Mouse (Mus musculus): ENCODE results near the gene Elp5. TPM values are rescaled to one million over a fixed set of nuclear protein-coding genes. Genes with fewer than 3 reads are reported as not detected.
"Not testable (repeated sequence)": the region's sequence is repeated elsewhere in the genome, so short reads cannot be mapped to it uniquely, and the experiment has no call there.

The Elp5 gene
- total RNA-seq, 2 experiments from 2014 or later = 112 to 116 TPM

GRCm38 (mm10) chr11:69938401-69938979, 43.8 kb downstream of the Elp5 start:
- intact Hi-C loops (cut with DNase I) = loop anchor here (10.0 kb wide), 1 partner anchor 46 kb away; the partner anchor contains the start of genes Ctdnep1 and Elp5
- no peak for DNase-seq

- no peak for DNase-seq
- intact Hi-C loops (cut with DNase I) = loop anchor here (10.0 kb wide), 1 partner anchor 47 kb away; the partner anchor contains the start of genes Ctdnep1 and Elp5
Observed at GRCm38 (mm10) chr11:69937834-69938233, 44.5 kb downstream of the Elp5 start.

GRCm38 (mm10) chr11:69937385-69937784, 44.9 kb downstream of the Elp5 start:
- intact Hi-C loops (cut with DNase I) = loop anchor here (10.0 kb wide), 1 partner anchor 47 kb away; the partner anchor contains the start of genes Ctdnep1 and Elp5
- peak; percentile 39 for DNase-seq

- no peak for DNase-seq
- intact Hi-C loops (cut with DNase I) = loop anchor here (10.0 kb wide), 1 partner anchor 48 kb away; the partner anchor contains the start of genes Ctdnep1 and Elp5
Observed at GRCm38 (mm10) chr11:69936714-69937347, 45.5 kb downstream of the Elp5 start.

- intact Hi-C loops (cut with DNase I) = loop anchor here (10.0 kb wide), 1 partner anchor 49 kb away; the partner anchor contains the start of genes Ctdnep1 and Elp5
- DNase-seq = no peak
Observed at GRCm38 (mm10) chr11:69936156-69936555, 46.2 kb downstream of the Elp5 start.

- DNase-seq = peak; percentile 96
- intact Hi-C loops (cut with DNase I) = loop anchor here (10.0 kb wide), 1 partner anchor 49 kb away; the partner anchor contains the start of genes Ctdnep1 and Elp5
Observed at GRCm38 (mm10) chr11:69935137-69935879, 47.0 kb downstream of the Elp5 start, which contains the start of gene Ybx2. Gene Ybx2, plus strand, starts transcription at chr11:69935796.

GRCm38 (mm10) chr11:69934681-69935080, 47.6 kb downstream of the Elp5 start:
- DNase-seq = no peak
- intact Hi-C loops (cut with DNase I) = loop anchor here (5.0 to 10.0 kb wide), 2 partner anchors 50 to 278 kb away; partner anchors contain the start of genes Ctdnep1, Elp5 and Slc16a11

GRCm38 (mm10) chr11:69934169-69934568, 48.1 kb downstream of the Elp5 start:
- DNase-seq = peak; percentile 97
- intact Hi-C loops (cut with DNase I) = loop anchor here (5.0 to 10.0 kb wide), 2 partner anchors 51 to 278 kb away; partner anchors contain the start of genes Ctdnep1, Elp5 and Slc16a11

GRCm38 (mm10) chr11:69933066-69933465, 49.3 kb downstream of the Elp5 start:
- intact Hi-C loops (cut with DNase I) = loop anchor here (5.0 to 10.0 kb wide), 2 partner anchors 52 to 279 kb away; partner anchors contain the start of genes Ctdnep1, Elp5 and Slc16a11
- DNase-seq = no peak

- no peak for DNase-seq
- intact Hi-C loops (cut with DNase I) = loop anchor here (5.0 to 10.0 kb wide), 2 partner anchors 53 to 280 kb away; partner anchors contain the start of genes Ctdnep1, Elp5 and Slc16a11
Observed at GRCm38 (mm10) chr11:69932254-69932653, 50.1 kb downstream of the Elp5 start.

GRCm38 (mm10) chr11:69931769-69932168, 50.5 kb downstream of the Elp5 start:
- DNase-seq = no peak
- intact Hi-C loops (cut with DNase I) = loop anchor here (5.0 to 10.0 kb wide), 2 partner anchors 53 to 281 kb away; partner anchors contain the start of genes Ctdnep1, Elp5 and Slc16a11

GRCm38 (mm10) chr11:69930967-69931537, 51.3 kb downstream of the Elp5 start:
- intact Hi-C loops (cut with DNase I) = loop anchor here (5.0 to 10.0 kb wide), 2 partner anchors 54 to 281 kb away; partner anchors contain the start of genes Ctdnep1, Elp5 and Slc16a11
- no peak for DNase-seq

GRCm38 (mm10) chr11:69930176-69930575, 52.1 kb downstream of the Elp5 start:
- intact Hi-C loops (cut with DNase I) = loop anchor here (5.0 to 10.0 kb wide), 2 partner anchors 55 to 282 kb away; partner anchors contain the start of genes Ctdnep1, Elp5 and Slc16a11
- not testable (repeated sequence) for DNase-seq

GRCm38 (mm10) chr11:69929712-69930111, 52.6 kb downstream of the Elp5 start:
- no peak for DNase-seq
- intact Hi-C loops (cut with DNase I) = loop anchor here (5.0 to 10.0 kb wide), 2 partner anchors 55 to 283 kb away; partner anchors contain the start of genes Ctdnep1, Elp5 and Slc16a11

- intact Hi-C loops (cut with DNase I) = no loop called here
Observed at GRCm38 (mm10) chr11:69927501-69927900, 54.8 kb downstream of the Elp5 start.

GRCm38 (mm10) chr11:69922796-69923195, 59.5 kb downstream of the Elp5 start:
- intact Hi-C loops (cut with DNase I) = no loop called here
- no peak for DNase-seq

More at GRCm38 (mm10) chr11:69927501-69927900, 54.8 kb downstream of the Elp5 start:
- DNase-seq = no peak

- intact Hi-C loops (cut with DNase I) = no loop called here
- no peak for DNase-seq
Observed at GRCm38 (mm10) chr11:69922012-69922756, 60.1 kb downstream of the Elp5 start.

- peak; percentile 100 for DNase-seq
- intact Hi-C loops (cut with DNase I) = no loop called here
Observed at GRCm38 (mm10) chr11:69921114-69922011, 61.0 kb downstream of the Elp5 start, which contains the start of gene Eif5a. Gene Eif5a, minus strand, starts transcription at chr11:69921958.
